ENCODE assay signal across 19 mouse cellular contexts in genomic region chr4:124969219-124969848, GRCm38 (mm10). TPM values are rescaled to one million over a fixed set of nuclear protein-coding genes. Genes with fewer than 3 reads are reported as not detected.
DNase-seq lines count a peak whose midpoint lies in the region; ATAC-seq lines count a peak whose summit lies in the region.
"Had no signal": no experiment of that assay in that cellular context is flagged by ENCODE, and none has a peak within 500 bp of the region (broad histone marks: within the 10 kb centered on the region; RNA-seq: fewer than 3 reads in every experiment).

No protein-coding gene starts in this region.

- H3K4me2 ChIP-seq in forebrain, embryonic 16.5 days (ENCODE audit: low read length) = no peak overlapping the region
- H3K4me2 ChIP-seq in hindbrain, embryonic 11.5 days (replicated peaks; ENCODE audit: low read depth, low read length) = no peak overlapping the region
- H3K4me2 ChIP-seq: lung, embryonic 15.5 days; neural tube, embryonic 15.5 days had no signal

- H3K4me1 ChIP-seq in forebrain, embryonic 10.5 days = peaks cover 88% of the 10 kb centered on the region
- no peaks in the 10 kb centered on the region for H3K4me1 ChIP-seq in forebrain, embryonic 16.5 days (replicated peaks; ENCODE audit: control insufficient read depth, insufficient read depth, low read length)
- H3K4me1 ChIP-seq in hindbrain, embryonic 11.5 days (replicated peaks; ENCODE audit: control insufficient read depth, insufficient read depth, low read length) = peaks cover 9% of the 10 kb centered on the region; the same call in 1 of the 2 replicates
- H3K4me1 ChIP-seq: lung, embryonic 15.5 days had no signal

- H3K36me3 ChIP-seq in forebrain, embryonic 10.5 days (replicated peaks) = no peaks in the 10 kb centered on the region
- no peaks in the 10 kb centered on the region for H3K36me3 ChIP-seq in forebrain, embryonic 16.5 days (ENCODE audit: control insufficient read depth, insufficient read depth)
- no peaks in the 10 kb centered on the region for H3K36me3 ChIP-seq in hindbrain, embryonic 11.5 days (ENCODE audit: control insufficient read depth, insufficient read depth, low read length)
- H3K36me3 ChIP-seq: lung, embryonic 15.5 days; neural tube, embryonic 15.5 days had no signal

- no peak for ATAC-seq in forebrain, embryonic 16.5 days
- ATAC-seq in hematopoietic stem cell, adult 5-6 weeks (replicated peaks in 1 of 2; ENCODE audit: insufficient read depth in 1 of 2, low FRiP score in 2 of 2, low TSS enrichment in 1 of 2, low read depth in 1 of 2, poor library complexity in 2 of 2, severe bottlenecking in 2 of 2) = peak; percentile 58
- ATAC-seq in hindbrain, embryonic 11.5 days (ENCODE audit: low FRiP score) = no peak

- H3K9ac ChIP-seq in forebrain, embryonic 16.5 days (replicated peaks; ENCODE audit: low read depth, low read length) = no peak overlapping the region
- H3K9ac ChIP-seq in hindbrain, embryonic 11.5 days (ENCODE audit: low read depth, low read length) = no peak overlapping the region
- H3K9ac ChIP-seq: liver, embryonic 14.5 days; lung, embryonic 15.5 days; neural tube, embryonic 15.5 days had no signal

- no peak overlapping the region for H3K4me3 ChIP-seq in forebrain, embryonic 10.5 days
- no peak overlapping the region for H3K4me3 ChIP-seq in forebrain, embryonic 16.5 days (replicated peaks; ENCODE audit: low read length)
- no peak overlapping the region for H3K4me3 ChIP-seq in hindbrain, embryonic 11.5 days (ENCODE audit: low read depth, low read length)
- H3K4me3 ChIP-seq: heart, adult 2 months; lung, embryonic 15.5 days; neural tube, embryonic 15.5 days had no signal

- H3K27ac ChIP-seq in forebrain, embryonic 10.5 days = peak overlapping the region; percentile 85
- no peak overlapping the region for H3K27ac ChIP-seq in forebrain, embryonic 16.5 days (ENCODE audit: low read length)
- H3K27ac ChIP-seq in hindbrain, embryonic 11.5 days (ENCODE audit: low read depth, low read length) = no peak overlapping the region
- H3K27ac ChIP-seq: heart, adult 2 months; liver, embryonic 14.5 days; lung, embryonic 15.5 days; neural tube, embryonic 15.5 days had no signal

- WGBS in forebrain, embryonic 10.5 days = 70% methylated on average over 7 of the region's 7 CpGs
- WGBS in forebrain, embryonic 16.5 days = 69% methylated on average over 7 of the region's 7 CpGs
- WGBS in hindbrain, embryonic 11.5 days = 83% methylated on average over 7 of the region's 7 CpGs

- peaks cover 6% of the 10 kb centered on the region; the same call in 1 of the 2 replicates for H3K27me3 ChIP-seq in forebrain, embryonic 10.5 days (ENCODE audit: poor library complexity, severe bottlenecking)
- no peaks in the 10 kb centered on the region for H3K27me3 ChIP-seq in forebrain, embryonic 16.5 days (replicated peaks; ENCODE audit: control insufficient read depth, insufficient read depth, low read length)
- no peaks in the 10 kb centered on the region for H3K27me3 ChIP-seq in hindbrain, embryonic 11.5 days (ENCODE audit: control insufficient read depth, insufficient read depth, low read length)
- H3K27me3 ChIP-seq: neural tube, embryonic 15.5 days had no signal

- H3K9me3 ChIP-seq in forebrain, embryonic 10.5 days = no peaks in the 10 kb centered on the region
- H3K9me3 ChIP-seq in forebrain, embryonic 16.5 days (ENCODE audit: control insufficient read depth, low read length) = no peaks in the 10 kb centered on the region
- H3K9me3 ChIP-seq in hindbrain, embryonic 11.5 days (ENCODE audit: control insufficient read depth, low read length) = no peaks in the 10 kb centered on the region
- H3K9me3 ChIP-seq: lung, embryonic 15.5 days; neural tube, embryonic 15.5 days had no signal

- no peak for DNase-seq in forebrain, embryonic 10.5 days (ENCODE audit: extremely low spot score, low spot score)
- peak; percentile 14 for DNase-seq in thymus, postnatal 0 days (ENCODE audit: low spot score)
- DNase-seq in thymus, adult 18-20 months = no peak
- DNase-seq in MN1 (ENCODE audit: low spot score) = no peak
- DNase-seq in testis, postnatal 14 days (ENCODE audit: low spot score) = no peak
- no peak for DNase-seq in hindbrain, embryonic 11.5 days (ENCODE audit: low spot score)
- DNase-seq: adrenal gland, postnatal 14 days; cerebellum, adult 9-11 months; heart, adult 2 months; heart, postnatal 4 days; kidney, adult 8-10 months; kidney, postnatal 14 days; lung, postnatal 4 days; spleen, adult 18-20 months had no signal

RNA-seq across cellular contexts. Expression of gene Rspo1, which starts 16.9 kb away (rescaled TPM):
- polyA plus RNA-seq in forebrain, embryonic 10.5 days (2016; fragmentation: Nextera tagmentation; extraction: Ambion mirVana) = 40.0 and 46.8 TPM in 2 replicates
- polyA plus RNA-seq in forebrain, embryonic 16.5 days (2015; fragmentation: Nextera tagmentation; extraction: Ambion mirVana) = 1.1 and 1.3 TPM in 2 replicates
- 0.12 and 0.13 TPM in 2 replicates for polyA plus RNA-seq in thymus, postnatal 0 days (2015; fragmentation: Nextera tagmentation; extraction: Ambion mirVana)
- total RNA-seq in hematopoietic stem cell, adult 5-6 weeks (2017) = 2.3 TPM in 1 of 2 replicates, not detected in the other
- 8.5 and 16.5 TPM in 2 replicates for polyA plus RNA-seq in hindbrain, embryonic 11.5 days (2014; fragmentation: Nextera tagmentation; extraction: Ambion mirVana)

RNA-seq across cellular contexts. Expression of gene Cdca8, which starts 30.2 kb away (rescaled TPM):
- polyA plus RNA-seq in forebrain, embryonic 10.5 days (2016; fragmentation: Nextera tagmentation; extraction: Ambion mirVana) = 293 and 297 TPM in 2 replicates
- polyA plus RNA-seq in forebrain, embryonic 16.5 days (2015; fragmentation: Nextera tagmentation; extraction: Ambion mirVana) = 70.0 and 76.6 TPM in 2 replicates
- polyA plus RNA-seq in thymus, postnatal 0 days (2015; fragmentation: Nextera tagmentation; extraction: Ambion mirVana) = 116 and 154 TPM in 2 replicates
- 69.7 and 89.3 TPM in 2 replicates for total RNA-seq in hematopoietic stem cell, adult 5-6 weeks (2017)
- 192 and 195 TPM in 2 replicates for polyA plus RNA-seq in hindbrain, embryonic 11.5 days (2014; fragmentation: Nextera tagmentation; extraction: Ambion mirVana)

RNA-seq across cellular contexts. Expression of gene 9930104L06Rik, which starts 32.5 kb away (rescaled TPM):
- polyA plus RNA-seq in forebrain, embryonic 10.5 days (2016; fragmentation: Nextera tagmentation; extraction: Ambion mirVana) = 16.4 and 17.5 TPM in 2 replicates
- polyA plus RNA-seq in forebrain, embryonic 16.5 days (2015; fragmentation: Nextera tagmentation; extraction: Ambion mirVana) = 17.1 and 17.2 TPM in 2 replicates
- polyA plus RNA-seq in thymus, postnatal 0 days (2015; fragmentation: Nextera tagmentation; extraction: Ambion mirVana) = 9.0 and 10.6 TPM in 2 replicates
- total RNA-seq in hematopoietic stem cell, adult 5-6 weeks (2017) = 14.3 and 15.4 TPM in 2 replicates
- 4.2 and 5.5 TPM in 2 replicates for polyA plus RNA-seq in hindbrain, embryonic 11.5 days (2014; fragmentation: Nextera tagmentation; extraction: Ambion mirVana)

RNA-seq across cellular contexts. Expression of gene Gnl2, which starts 47.1 kb away (rescaled TPM):
- polyA plus RNA-seq in forebrain, embryonic 10.5 days (2016; fragmentation: Nextera tagmentation; extraction: Ambion mirVana) = 99.7 and 107 TPM in 2 replicates
- 101 and 107 TPM in 2 replicates for polyA plus RNA-seq in forebrain, embryonic 16.5 days (2015; fragmentation: Nextera tagmentation; extraction: Ambion mirVana)
- 62.6 and 66.4 TPM in 2 replicates for polyA plus RNA-seq in thymus, postnatal 0 days (2015; fragmentation: Nextera tagmentation; extraction: Ambion mirVana)
- 161 and 225 TPM in 2 replicates for total RNA-seq in hematopoietic stem cell, adult 5-6 weeks (2017)
- polyA plus RNA-seq in hindbrain, embryonic 11.5 days (2014; fragmentation: Nextera tagmentation; extraction: Ambion mirVana) = 91.2 and 103 TPM in 2 replicates

Comparison
In these comparisons a context has a peak if more than half of its experiments do, and no peak if none do; other contexts are left out.
1. ATAC-seq: peak in hematopoietic stem cell, adult 5-6 weeks (2 of 2); none in forebrain, embryonic 16.5 days (single experiment) and hindbrain, embryonic 11.5 days (single experiment).